Mouse (Mus musculus) embryonic facial prominence, embryonic 11.5 days (tissue): ENCODE data around the gene Gm47841. TPM values are rescaled to one million over a fixed set of nuclear protein-coding genes. Genes with fewer than 3 reads are reported as not detected.
A peak's percentile ranks its signal among the peaks of the same experiment; 100 is the strongest.

Experiments
- ATAC-seq: fragments of 200-750 bp; cut with Nextera tagmentation; replicated peaks from 2 replicates; pipeline ENCODE4 v1.8.0; 2017; ENCODE audit warnings: low read depth; ENCODE audit not compliant: insufficient number of reproducible peaks, low FRiP score, low TSS enrichment
- DNase-seq: peaks from one replicate; pipeline ENCODE4 v3.0.0-alpha.2; 2015; ENCODE audit warnings: low spot score
- H3K27ac ChIP-seq: fragments of 300-500 bp; sonication (generic); replicated peaks from 2 replicates; pipeline ENCODE4 v1.5.1; 2014; ENCODE audit warnings: mild to moderate bottlenecking, low read depth, low read length, control low read depth
- H3K27me3 ChIP-seq: fragments of 300-500 bp; sonication (generic); 2 replicates; pipeline ENCODE4 v1.6.1; 2014; ENCODE audit warnings: mild to moderate bottlenecking, low read length, moderate library complexity, mixed read lengths; ENCODE audit not compliant: control insufficient read depth, insufficient read depth
- H3K36me3 ChIP-seq: fragments of 300-500 bp; sonication (generic); replicated peaks from 2 replicates; pipeline ENCODE4 v1.6.1; 2014; ENCODE audit warnings: low read depth, mild to moderate bottlenecking, low read length, moderate library complexity, mixed read lengths; ENCODE audit not compliant: control insufficient read depth, insufficient read depth
- H3K4me1 ChIP-seq: fragments of 300-500 bp; sonication (generic); 2 replicates; pipeline ENCODE4 v1.6.1; 2014; ENCODE audit warnings: low read length, mixed read lengths; ENCODE audit not compliant: control insufficient read depth, insufficient read depth
- H3K4me2 ChIP-seq: fragments of 300-500 bp; sonication (generic); 2 replicates; pipeline ENCODE4 v1.6.1; 2014; ENCODE audit warnings: low read depth, mild to moderate bottlenecking, control low read depth, low read length, moderate library complexity
- H3K4me3 ChIP-seq: fragments of 300-500 bp; sonication (generic); 2 replicates; pipeline ENCODE4 v1.5.1; 2014; ENCODE audit warnings: low read depth, low read length, control low read depth
- H3K9ac ChIP-seq: fragments of 300-500 bp; sonication (generic); replicated peaks from 2 replicates; pipeline ENCODE4 v1.6.1; 2014; ENCODE audit warnings: mild to moderate bottlenecking, control low read depth, low read length
- H3K9me3 ChIP-seq: fragments of 300-500 bp; sonication (generic); replicated peaks from 2 replicates; pipeline ENCODE4 v1.6.1; 2016; ENCODE audit warnings: mild to moderate bottlenecking, low read length, inconsistent platforms, mixed read lengths; ENCODE audit not compliant: control insufficient read depth
- WGBS: fragments of 180-500 bp; shearing (Covaris S2); extraction: QIAGEN DNeasy Blood & Tissue Kit; methylation state at CpG from one replicate; pipeline ENCODE4 v1.1.7; 2014; 5-methylcytosine and 5-hydroxymethylcytosine counted together
- polyA plus RNA-seq: library from polyadenylated mRNA; unstranded; fragments of >200 nt; fragmentation: Nextera tagmentation; extraction: Ambion mirVana; gene quantifications from 2 replicates; pipeline ENCODE4 v1.2.1, GENCODE M21; 2014

Gene Gm47841
- polyA plus RNA-seq, 1 experiment from 2014 or later: not detected

GRCm38 (mm10) chr15:101086956-101087355 is 39.8 kb upstream of the Gm47841 start:
- ATAC-seq (no peak), DNase-seq (no peak)
- no peak overlapping the region for H3K9ac ChIP-seq
- H3K36me3 ChIP-seq: no peaks in the 10 kb centered on the region
- H3K4me2 ChIP-seq: no peak overlapping the region
- no peaks in the 10 kb centered on the region for H3K27me3 ChIP-seq
- H3K4me1 ChIP-seq: peaks cover 6% of the 10 kb centered on the region; the same call in 1 of the 2 replicates
- WGBS: 77% methylated on average over 3 of the region's 3 CpGs
- H3K4me3 ChIP-seq: no peak overlapping the region
- no peaks in the 10 kb centered on the region for H3K9me3 ChIP-seq
- no peak overlapping the region for H3K27ac ChIP-seq

- no peak for DNase-seq
- Histone ChIP-seq H3K36me3 (no peaks in the 10 kb centered on the region), H3K4me1 (peaks cover 9% of the 10 kb centered on the region; the same call in 1 of the 2 replicates), H3K27ac (no peak overlapping the region), H3K9me3 (no peaks in the 10 kb centered on the region), H3K4me2 (no peak overlapping the region), H3K27me3 (no peaks in the 10 kb centered on the region), H3K4me3 (no peak overlapping the region), H3K9ac (no peak overlapping the region)
- no peak for ATAC-seq
- 73% methylated on average over 9 of the region's 9 CpGs for WGBS
These were observed 39.3 kb upstream of the Gm47841 start for GRCm38 (mm10) chr15:101086451-101086850.

- H3K4me3 ChIP-seq: no peak overlapping the region
- H3K9ac ChIP-seq: no peak overlapping the region
- WGBS: 63% methylated on average over 10 of the region's 10 CpGs
These were observed 37.3 kb upstream of the Gm47841 start for GRCm38 (mm10) chr15:101084499-101084898.

GRCm38 (mm10) chr15:101082236-101082635 is 35.0 kb upstream of the Gm47841 start:
- no peaks in the 10 kb centered on the region for H3K27me3 ChIP-seq
- H3K9ac ChIP-seq: no peak overlapping the region
- no peaks in the 10 kb centered on the region for H3K9me3 ChIP-seq
- H3K4me2 ChIP-seq: no peak overlapping the region
- peak; percentile 86 for DNase-seq
- H3K4me1 ChIP-seq: peaks cover 16% of the 10 kb centered on the region
- peak overlapping the region; percentile 58 for H3K27ac ChIP-seq
- H3K4me3 ChIP-seq: no peak overlapping the region
- H3K36me3 ChIP-seq: no peaks in the 10 kb centered on the region
- 0 out of 2 replicates have a peak, but pooled peaks have one; percentile 11 for ATAC-seq
- 40% methylated on average over 4 of the region's 4 CpGs for WGBS

More at GRCm38 (mm10) chr15:101084499-101084898, 37.3 kb upstream of the Gm47841 start:
- no peaks in the 10 kb centered on the region for H3K9me3 ChIP-seq
- DNase-seq (no peak), ATAC-seq (no peak)
- H3K27ac ChIP-seq: no peak overlapping the region
- H3K4me2 ChIP-seq: no peak overlapping the region
- no peaks in the 10 kb centered on the region for H3K27me3 ChIP-seq
- H3K4me1 ChIP-seq: peaks cover 13% of the 10 kb centered on the region; the same call in 1 of the 2 replicates
- H3K36me3 ChIP-seq: no peaks in the 10 kb centered on the region

- Histone ChIP-seq H3K4me3 (no peak overlapping the region), H3K4me2 (no peak overlapping the region), H3K36me3 (no peaks in the 10 kb centered on the region), H3K27me3 (no peaks in the 10 kb centered on the region), H3K9ac (no peak overlapping the region), H3K9me3 (no peaks in the 10 kb centered on the region), H3K27ac (peak overlapping the region; percentile 58; the same call in 1 of the 2 replicates), H3K4me1 (peaks cover 20% of the 10 kb centered on the region)
- WGBS: 66% methylated on average over 7 of the region's 7 CpGs
- DNase-seq (no peak), ATAC-seq (no peak)
These were observed 33.9 kb upstream of the Gm47841 start for GRCm38 (mm10) chr15:101081035-101081548.

- H3K36me3 ChIP-seq: no peaks in the 10 kb centered on the region
- H3K4me3 ChIP-seq: no peak overlapping the region
- H3K27me3 ChIP-seq: no peaks in the 10 kb centered on the region
- H3K4me1 ChIP-seq: peaks cover 30% of the 10 kb centered on the region
- no peak overlapping the region for H3K27ac ChIP-seq
- H3K9me3 ChIP-seq: no peaks in the 10 kb centered on the region
- no peak for DNase-seq
- no peak for ATAC-seq
- WGBS: 69% methylated on average over 9 of the region's 9 CpGs
- no peak overlapping the region for H3K4me2 ChIP-seq
- H3K9ac ChIP-seq: no peak overlapping the region
These were observed 32.9 kb upstream of the Gm47841 start for GRCm38 (mm10) chr15:101080031-101080520.

GRCm38 (mm10) chr15:101078731-101079156 is 31.5 kb upstream of the Gm47841 start:
- peaks cover 26% of the 10 kb centered on the region for H3K4me1 ChIP-seq
- peak overlapping the region; percentile 98 for H3K4me3 ChIP-seq
- no peaks in the 10 kb centered on the region for H3K36me3 ChIP-seq
- H3K4me2 ChIP-seq: peak overlapping the region; percentile 81
- peak overlapping the region; percentile 93 for H3K9ac ChIP-seq
- H3K9me3 ChIP-seq: no peaks in the 10 kb centered on the region
- no peaks in the 10 kb centered on the region for H3K27me3 ChIP-seq
- WGBS: under 1% methylated on average over 21 of the region's 30 CpGs
- H3K27ac ChIP-seq: peak overlapping the region; percentile 94
- ATAC-seq (peak; percentile 73), DNase-seq (peak; percentile 71)
